Mouse (Mus musculus) midbrain, embryonic 14.5 days (tissue): ENCODE data around the gene Prkra. TPM values are rescaled to one million over a fixed set of nuclear protein-coding genes. Genes with fewer than 3 reads are reported as not detected.

Experiments used
- ATAC-seq: fragments of 200-750 bp; cut with Nextera tagmentation; 2 replicates; pipeline ENCODE4 v1.8.0; 2017; ENCODE audit warnings: moderate number of reproducible peaks, moderate library complexity; ENCODE audit not compliant: low FRiP score, low TSS enrichment
- DNase-seq: peaks from one replicate; pipeline ENCODE4 v3.0.0-alpha.2; 2015
- H3K27ac ChIP-seq: fragments of 300-500 bp; sonication (generic); replicated peaks from 2 replicates; pipeline ENCODE4 v1.5.1; 2014; ENCODE audit warnings: mild to moderate bottlenecking, low read depth, low read length, moderate library complexity
- H3K27me3 ChIP-seq: fragments of 300-500 bp; sonication (generic); 2 replicates; pipeline ENCODE4 v1.6.1; 2014; ENCODE audit warnings: low read length, control low read depth, mixed read lengths; ENCODE audit not compliant: control insufficient read depth, insufficient read depth
- H3K36me3 ChIP-seq: fragments of 300-500 bp; sonication (generic); 2 replicates; pipeline ENCODE4 v1.6.1; 2014; ENCODE audit warnings: low read length, control low read depth; ENCODE audit not compliant: control insufficient read depth, insufficient read depth
- H3K4me1 ChIP-seq: fragments of 300-500 bp; sonication (generic); 2 replicates; pipeline ENCODE4 v1.6.1; 2014; ENCODE audit warnings: mild to moderate bottlenecking, antibody characterized with exemption, low read length, control low read depth; ENCODE audit not compliant: control insufficient read depth, insufficient read depth
- H3K4me2 ChIP-seq: fragments of 300-500 bp; sonication (generic); 2 replicates; pipeline ENCODE4 v1.6.1; 2014; ENCODE audit warnings: mild to moderate bottlenecking, low read length, moderate library complexity
- H3K4me3 ChIP-seq: fragments of 300-500 bp; sonication (generic); replicated peaks from 2 replicates; pipeline ENCODE4 v1.5.1; 2014; ENCODE audit warnings: low read depth, low read length
- H3K9ac ChIP-seq: fragments of 300-500 bp; sonication (generic); replicated peaks from 2 replicates; pipeline ENCODE4 v1.6.1; 2014; ENCODE audit warnings: mild to moderate bottlenecking, low read length, moderate library complexity
- H3K9me3 ChIP-seq: fragments of 300-500 bp; sonication (generic); 2 replicates; pipeline ENCODE4 v1.6.1; 2016; ENCODE audit warnings: low read length, control low read depth, mixed read lengths; ENCODE audit not compliant: control insufficient read depth
- WGBS: fragments of 180-500 bp; shearing (Covaris S2); extraction: QIAGEN DNeasy Blood & Tissue Kit; methylation state at CpG from one replicate; pipeline ENCODE4 v1.1.7; 2014; 5-methylcytosine and 5-hydroxymethylcytosine counted together
- polyA plus RNA-seq: library from polyadenylated mRNA; unstranded; fragments of >200 nt; fragmentation: Nextera tagmentation; extraction: Ambion mirVana; gene quantifications from 2 replicates; pipeline ENCODE4 v1.2.1, GENCODE M21; 2014

Prkra gene
- polyA plus RNA-seq, 1 experiment from 2014 or later = 117 TPM

DNA sequence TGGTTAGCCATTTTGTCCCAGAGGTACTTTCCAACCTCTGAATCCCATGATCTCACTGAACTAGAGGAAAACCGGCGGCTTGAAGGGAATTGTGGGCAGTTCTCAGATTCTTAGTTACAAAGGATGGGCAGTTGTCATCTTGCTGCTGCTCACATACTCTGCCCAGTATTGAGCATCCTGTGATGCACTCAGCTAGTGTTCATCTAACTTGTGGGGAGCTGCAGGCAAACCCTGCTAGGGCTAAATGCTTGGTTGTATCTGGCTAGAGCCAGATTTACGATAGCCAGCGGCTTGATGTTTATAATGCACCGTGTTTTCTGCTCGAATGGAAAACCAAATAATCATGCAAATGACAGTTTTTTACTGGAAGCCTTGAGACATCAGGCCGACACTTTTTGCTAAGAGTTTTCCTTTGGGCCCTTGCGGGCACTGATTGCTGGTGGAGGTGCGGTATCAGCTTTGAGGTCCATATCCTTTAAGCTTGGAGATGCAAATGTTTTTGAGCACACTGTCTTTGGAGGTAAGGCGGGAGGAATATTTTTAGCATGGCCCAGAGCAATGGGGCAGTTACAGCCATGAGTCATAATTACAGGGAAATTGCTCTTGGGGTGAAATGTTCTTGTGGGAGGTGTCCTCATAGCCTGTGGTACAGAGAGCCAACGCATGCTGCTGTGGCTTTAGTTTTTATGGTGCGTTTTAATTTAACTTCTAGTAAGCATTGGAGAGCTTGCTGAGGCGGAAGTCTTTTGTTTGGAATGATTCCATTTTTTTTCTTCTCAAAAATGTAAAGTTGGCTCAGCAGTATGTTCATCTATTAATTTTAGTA lies 28.8 kb upstream of the Prkra start:
- ATAC-seq (no peak), DNase-seq (peak; percentile 11)
- H3K36me3 ChIP-seq = no peaks in the 10 kb centered on the region
- no peaks in the 10 kb centered on the region for H3K9me3 ChIP-seq
- H3K4me3 ChIP-seq = peak overlapping the region; percentile 76
- peaks cover 22% of the 10 kb centered on the region for H3K4me1 ChIP-seq
- no peak overlapping the region for H3K27ac ChIP-seq
- 65% methylated on average over 13 of the region's 13 CpGs for WGBS
- no peaks in the 10 kb centered on the region for H3K27me3 ChIP-seq
- peak overlapping the region; percentile 63 for H3K4me2 ChIP-seq
- H3K9ac ChIP-seq = peak overlapping the region; percentile 71

DNA sequence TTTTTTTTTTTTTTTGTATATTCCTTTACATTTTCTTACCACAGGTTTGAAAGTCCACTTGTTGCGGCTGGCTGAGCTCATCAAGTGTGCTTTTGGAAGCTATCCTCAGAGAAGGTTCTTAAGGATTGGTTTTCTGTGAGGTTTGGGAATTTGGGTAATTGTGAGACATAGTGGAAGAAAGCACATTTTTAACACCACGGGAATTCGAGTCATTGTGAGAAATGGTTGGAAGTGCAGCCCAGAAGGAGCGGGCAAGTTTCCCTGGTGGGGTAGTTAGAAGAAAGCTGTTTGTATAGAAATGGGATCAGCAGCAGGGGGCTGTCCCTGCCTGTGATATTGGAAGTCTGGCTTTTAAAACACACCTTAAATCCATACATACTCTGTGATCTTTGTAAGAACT lies 28.1 kb upstream of the Prkra start:
- peak; percentile 23 for DNase-seq
- peaks cover 23% of the 10 kb centered on the region for H3K4me1 ChIP-seq
- H3K4me3 ChIP-seq = peak overlapping the region; percentile 76
- H3K36me3 ChIP-seq = no peaks in the 10 kb centered on the region
- no peaks in the 10 kb centered on the region for H3K9me3 ChIP-seq
- no peak for ATAC-seq
- H3K27me3 ChIP-seq = no peaks in the 10 kb centered on the region
- peak overlapping the region; percentile 71 for H3K9ac ChIP-seq
- H3K4me2 ChIP-seq = peak overlapping the region; percentile 63
- no peak overlapping the region for H3K27ac ChIP-seq
- 6% methylated on average over 4 of the region's 4 CpGs for WGBS

DNA sequence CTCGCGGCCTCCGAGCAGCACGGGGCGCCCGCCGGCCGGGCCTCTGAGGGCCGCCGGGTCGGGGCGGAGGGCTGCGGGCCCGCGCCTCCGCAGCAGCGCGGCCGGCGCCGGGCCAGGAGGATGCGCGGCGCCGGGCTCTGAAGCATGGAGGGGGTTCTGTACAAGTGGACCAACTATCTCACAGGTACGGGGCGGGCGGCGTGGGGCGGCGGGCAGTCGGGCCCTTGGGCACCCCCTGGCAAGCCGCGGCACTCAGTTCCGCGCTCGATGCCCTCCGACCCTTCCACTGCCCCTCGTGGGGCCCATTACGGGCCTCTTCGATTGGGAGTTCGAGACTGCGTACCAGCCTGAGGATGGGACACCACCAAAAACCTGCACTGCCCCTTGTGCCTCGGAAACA lies 27.6 kb upstream of the Prkra start:
- Histone ChIP-seq H3K9ac (peak overlapping the region; percentile 71), H3K4me2 (peak overlapping the region; percentile 63), H3K4me3 (peak overlapping the region; percentile 76), H3K36me3 (no peaks in the 10 kb centered on the region), H3K4me1 (peaks cover 23% of the 10 kb centered on the region), H3K27me3 (no peaks in the 10 kb centered on the region), H3K9me3 (no peaks in the 10 kb centered on the region), H3K27ac (peak overlapping the region; percentile 76)
- WGBS = 1% methylated on average over 44 of the region's 44 CpGs
- DNase-seq (no peak), ATAC-seq (no peak; the same call in none of the 2 replicates)

DNA sequence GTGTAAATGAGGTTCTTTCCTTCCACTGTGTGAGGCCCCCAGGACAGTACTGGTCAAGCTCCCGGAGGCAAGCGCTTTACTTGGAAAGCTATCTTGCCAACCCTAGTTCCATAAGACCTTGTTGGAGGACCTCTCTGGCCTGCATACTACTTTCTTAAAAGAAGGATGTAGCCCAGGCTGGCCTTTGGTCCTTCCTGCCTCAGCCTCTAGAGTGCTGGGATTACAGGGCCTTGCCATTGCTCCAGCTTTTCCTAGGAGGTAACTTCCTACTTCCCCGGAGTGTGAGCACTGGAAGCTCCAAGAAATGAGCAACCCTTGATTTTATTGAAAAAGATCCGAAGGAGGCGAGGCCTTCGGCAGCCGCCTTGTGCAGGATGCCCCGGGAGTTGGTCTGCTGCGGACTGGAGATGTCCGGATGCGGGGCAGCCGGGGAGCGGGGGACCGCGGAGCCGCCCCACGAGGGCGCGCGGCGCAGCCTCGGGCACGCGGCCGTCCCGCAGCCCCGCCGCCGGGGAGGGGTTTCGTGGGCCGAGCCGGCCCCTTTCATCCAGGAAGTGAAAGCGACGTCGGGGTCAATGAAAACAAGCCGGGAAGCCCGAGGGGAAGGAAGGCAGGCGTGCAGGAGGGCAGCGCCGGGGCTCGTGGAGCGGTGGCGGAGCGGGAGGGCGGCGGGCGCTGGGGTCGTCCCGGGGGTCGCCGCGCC lies 27.1 kb upstream of the Prkra start, which contains the start of gene Plekha3:
Gene Plekha3, plus strand, starts transcription at position 557 of the 703 bp plus-strand sequence.
- peak; percentile 78 for ATAC-seq
- Histone ChIP-seq H3K4me1 (peaks cover 23% of the 10 kb centered on the region), H3K9me3 (no peaks in the 10 kb centered on the region), H3K27ac (peak within 1 kb of the TSS; percentile 76), H3K4me2 (peak within 1 kb of the TSS; percentile 63), H3K36me3 (no peaks in the 10 kb centered on the region), H3K9ac (peak within 1 kb of the TSS; percentile 71), H3K4me3 (peak within 1 kb of the TSS; percentile 76), H3K27me3 (no peaks in the 10 kb centered on the region)
- WGBS = 4% methylated on average over 51 of the region's 52 CpGs
- peak; percentile 89 for DNase-seq

DNA sequence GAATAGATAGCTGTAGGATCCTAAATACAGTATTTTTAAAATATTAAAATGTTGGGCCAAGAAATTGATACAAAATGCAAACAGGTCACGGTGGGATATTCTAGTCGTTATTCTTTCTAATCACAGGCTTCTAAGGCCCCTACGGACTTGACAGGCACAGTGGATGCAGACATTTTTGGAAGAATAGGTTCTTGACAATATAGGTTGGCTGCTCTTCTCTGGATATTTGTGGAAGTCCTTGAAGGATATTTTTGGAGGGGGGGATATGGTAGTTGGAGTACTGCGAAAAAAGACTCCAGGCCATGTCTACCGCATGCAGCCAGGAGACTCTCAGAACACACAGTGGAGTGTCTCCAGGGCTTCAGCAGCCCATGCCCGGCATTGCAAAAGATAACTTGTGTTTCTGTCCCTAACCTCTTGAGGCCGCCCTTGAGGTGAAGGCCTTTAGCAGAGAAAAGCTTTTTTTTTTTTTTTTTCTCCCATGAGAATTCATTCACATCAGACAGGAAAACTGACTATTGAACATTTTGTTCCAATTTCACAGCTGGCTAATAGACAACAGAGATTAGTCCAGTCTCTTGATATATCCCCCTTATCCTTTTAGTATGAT lies 25.8 kb upstream of the Prkra start:
- Histone ChIP-seq H3K27me3 (no peaks in the 10 kb centered on the region), H3K4me2 (peak overlapping the region; percentile 71), H3K27ac (peak overlapping the region; percentile 70), H3K9me3 (no peaks in the 10 kb centered on the region), H3K9ac (no peak overlapping the region), H3K4me3 (peak overlapping the region; percentile 45; the same call in 1 of the 2 replicates), H3K4me1 (peaks cover 23% of the 10 kb centered on the region), H3K36me3 (no peaks in the 10 kb centered on the region)
- ATAC-seq (no peak), DNase-seq (peak; percentile 61)
- 28% methylated on average over 7 of the region's 7 CpGs for WGBS

DNA sequence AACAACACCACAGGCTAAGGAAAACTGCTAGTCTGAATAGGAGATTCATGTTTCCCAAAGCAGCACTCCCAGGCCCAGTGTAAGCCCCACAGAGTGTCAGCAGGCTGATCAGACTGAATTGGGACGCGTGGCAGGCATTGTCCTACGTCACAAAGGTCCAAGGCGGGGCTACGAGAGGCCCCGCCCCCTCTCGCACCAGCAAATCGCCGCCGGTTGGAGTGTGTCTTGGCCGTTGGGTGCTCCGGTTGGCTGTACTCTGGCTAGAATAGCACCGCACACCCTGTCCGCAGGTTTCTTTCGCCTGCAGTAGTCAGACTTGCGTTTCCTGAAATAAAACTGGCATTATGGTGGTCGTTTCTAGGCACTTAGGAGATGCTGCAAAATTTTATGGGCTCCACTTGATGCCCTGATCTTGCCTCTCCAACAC lies 25.2 kb upstream of the Prkra start, which contains the start of gene Fkbp7:
Gene Fkbp7, minus strand, starts transcription at position 151 of the 427 bp plus-strand sequence.
- H3K9me3 ChIP-seq = no peaks in the 10 kb centered on the region
- WGBS = under 1% methylated on average over 17 of the region's 17 CpGs
- H3K27me3 ChIP-seq = no peaks in the 10 kb centered on the region
- no peaks in the 10 kb centered on the region for H3K36me3 ChIP-seq
- peak within 1 kb of the TSS; percentile 65 for H3K9ac ChIP-seq
- H3K4me1 ChIP-seq = peaks cover 23% of the 10 kb centered on the region
- peak; percentile 89 for ATAC-seq
- H3K4me2 ChIP-seq = peak within 1 kb of the TSS; percentile 71
- DNase-seq = peak; percentile 95
- H3K4me3 ChIP-seq = peak within 1 kb of the TSS; percentile 45
- H3K27ac ChIP-seq = peak within 1 kb of the TSS; percentile 70

DNA sequence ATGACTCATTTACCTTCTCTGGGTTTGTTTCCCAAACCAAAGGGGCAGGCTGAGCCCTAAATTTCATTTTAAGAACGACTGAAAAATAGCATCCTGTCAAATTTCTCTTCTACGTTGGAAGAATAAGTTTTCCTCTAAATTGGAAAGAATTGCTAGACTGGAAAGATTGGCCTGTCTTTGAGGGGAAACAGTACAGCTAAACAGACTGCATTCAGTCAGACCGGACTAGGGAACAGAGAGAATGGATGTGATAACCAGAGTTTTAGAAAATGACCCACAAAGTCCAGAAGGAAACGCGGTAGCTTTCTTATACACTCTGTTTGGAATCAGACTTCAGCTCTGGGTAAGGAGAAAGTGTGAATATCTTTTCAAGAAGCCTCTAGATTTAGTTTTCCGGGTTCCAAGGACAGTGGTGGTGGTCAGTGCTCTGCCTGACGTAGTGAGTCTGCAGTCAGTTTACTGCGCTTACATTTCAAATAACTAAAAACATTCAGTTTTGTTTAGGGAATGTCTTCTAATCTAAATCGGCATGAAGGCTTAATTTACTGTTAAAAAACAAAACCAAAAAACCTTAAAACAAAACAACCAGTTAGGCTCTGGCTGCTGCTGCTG lies 24.4 kb upstream of the Prkra start:
- no peaks in the 10 kb centered on the region for H3K36me3 ChIP-seq
- DNase-seq = peak; percentile 37
- 39% methylated on average over 9 of the region's 9 CpGs for WGBS

DNA sequence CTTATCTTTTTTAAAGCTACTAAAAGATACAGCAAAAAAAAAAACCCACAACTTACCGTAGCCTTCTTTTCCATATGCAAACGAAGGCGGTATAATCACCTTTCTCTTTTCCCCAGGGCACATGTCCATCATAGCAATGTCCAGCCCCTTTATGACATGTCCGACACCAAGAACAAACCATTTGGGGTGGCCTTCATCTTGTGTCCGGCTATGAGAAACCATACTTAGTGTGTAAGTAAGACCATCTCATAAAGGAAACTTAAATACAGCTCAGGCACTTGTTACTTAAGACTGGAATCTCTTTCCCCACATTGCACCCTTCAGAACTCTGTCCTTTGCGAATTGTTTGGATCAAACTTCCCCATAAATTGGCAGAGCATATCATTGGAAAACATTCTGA lies 23.8 kb upstream of the Prkra start:
- no peak for ATAC-seq
- no peak overlapping the region for H3K27ac ChIP-seq
- 82% methylated on average over 6 of the region's 6 CpGs for WGBS
- peaks cover 19% of the 10 kb centered on the region for H3K4me1 ChIP-seq
- no peaks in the 10 kb centered on the region for H3K36me3 ChIP-seq
- peak overlapping the region; percentile 45 for H3K4me3 ChIP-seq
- no peaks in the 10 kb centered on the region for H3K27me3 ChIP-seq
- peak overlapping the region; percentile 65; the same call in 1 of the 2 replicates for H3K9ac ChIP-seq
- DNase-seq = no peak
- peak overlapping the region; percentile 71 for H3K4me2 ChIP-seq
- no peaks in the 10 kb centered on the region for H3K9me3 ChIP-seq

More for the DNA sequence above, 24.4 kb upstream of the Prkra start:
- Histone ChIP-seq H3K9me3 (no peaks in the 10 kb centered on the region), H3K27ac (peak overlapping the region; percentile 70), H3K4me1 (peaks cover 23% of the 10 kb centered on the region), H3K9ac (peak overlapping the region; percentile 65), H3K4me2 (peak overlapping the region; percentile 71), H3K4me3 (peak overlapping the region; percentile 45), H3K27me3 (no peaks in the 10 kb centered on the region)
- no peak for ATAC-seq
